Comparison of ENCODE assay signal across 11 mouse cellular contexts in the genomic region with DNA sequence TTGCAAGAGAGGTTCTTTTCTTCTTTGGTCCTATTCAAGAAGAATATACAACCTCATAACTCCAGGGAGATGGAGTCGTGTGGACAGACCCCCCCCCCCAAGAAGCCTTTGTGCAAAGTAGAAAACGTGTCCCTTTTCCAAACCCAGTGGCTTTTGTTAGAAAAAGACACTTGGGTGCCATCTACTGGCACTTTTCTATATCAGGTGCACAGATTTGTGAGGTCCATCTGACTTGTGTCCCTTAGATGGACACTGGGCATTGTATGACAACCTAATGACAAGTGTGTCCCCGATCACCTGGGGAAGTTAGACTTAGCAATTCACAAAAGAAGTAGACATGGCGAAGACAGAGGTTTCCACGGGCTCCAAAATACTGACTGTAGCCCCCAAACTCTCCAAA.
DNase-seq lines count a peak whose midpoint lies in the region; ATAC-seq and TF ChIP-seq lines count a peak whose summit lies in the region.
"Had no signal": no experiment of that assay in that cellular context is flagged by ENCODE, and none has a peak within 500 bp of the region (broad histone marks: within the 10 kb centered on the region; RNA-seq: fewer than 3 reads in every experiment).

No protein-coding gene starts in this region.

- DNase-seq in gastrocnemius, adult 2 months, result no peak
- no peak for DNase-seq in gastrocnemius, postnatal 25 days
- peak; percentile 17 to 29 for DNase-seq in left cerebral cortex, postnatal 14 days (ENCODE audit: low spot score in 2 of 2)
- no peak for DNase-seq in left cerebral cortex, postnatal 10 days (ENCODE audit: extremely low spot score in 1 of 2, low spot score in 2 of 2)
- DNase-seq in adipocyte (ENCODE audit: low spot score), result peak; percentile 30
- DNase-seq in thymus, postnatal 36 days, result no peak
- DNase-seq: thymus, adult 18-20 months had no signal

- H3K27ac ChIP-seq in gastrocnemius, adult 2 months, result no peak overlapping the region
- H3K27ac ChIP-seq in cortical plate, adult 2 months (ENCODE audit: insufficient read depth, low read length), result no peak overlapping the region
- H3K27ac ChIP-seq: embryonic facial prominence, embryonic 13.5 days; hindbrain, embryonic 10.5 days had no signal

- H3K4me1 ChIP-seq in cortical plate, adult 2 months (ENCODE audit: control insufficient read depth, insufficient read depth, low read length), result no peaks in the 10 kb centered on the region
- H3K4me1 ChIP-seq: embryonic facial prominence, embryonic 13.5 days; hindbrain, embryonic 10.5 days had no signal

- intact Hi-C loops in gastrocnemius, adult 2 months (cut with DNase I), result no loop called here
- intact Hi-C loops in left cerebral cortex, postnatal 14 days (cut with DNase I), result no loop called here
- intact Hi-C loops in left cerebral cortex, postnatal 10 days (cut with DNase I), result loop anchor here (10.0 kb wide), 1 partner anchor 160 kb away; no protein-coding TSS in a partner anchor

- H3K4me3 ChIP-seq in gastrocnemius, adult 2 months, result no peak overlapping the region
- H3K4me3 ChIP-seq in cortical plate, adult 2 months (ENCODE audit: insufficient read depth, low read length), result no peak overlapping the region
- H3K4me3 ChIP-seq: embryonic facial prominence, embryonic 13.5 days; hindbrain, embryonic 10.5 days had no signal

- no peak for ATAC-seq in erythroblast, adult 5-6 weeks (replicated peaks; ENCODE audit: low FRiP score, poor library complexity, severe bottlenecking)

- peak; percentile 33 for TF ChIP-seq CTCF in gastrocnemius, adult 2 months (IDR thresholded peaks at IDR 0.05)
- peak; percentile 16; the same call in 1 of the 2 replicates for TF ChIP-seq CTCF in cortical plate, adult 2 months (IDR thresholded peaks at IDR 0.05; ENCODE audit: extremely low read depth, insufficient read depth, low read length)

- no peak for TF ChIP-seq POLR2A in cortical plate, adult 2 months (IDR thresholded peaks at IDR 0.05; ENCODE audit: extremely low read depth, insufficient read depth, low read length)

Comparison
In these comparisons a context has a peak if more than half of its experiments do, and no peak if none do; other contexts are left out.
1. DNase-seq: peak in left cerebral cortex, postnatal 14 days (2 of 2) and adipocyte (single experiment); none in gastrocnemius, adult 2 months (single experiment), gastrocnemius, postnatal 25 days (single experiment), left cerebral cortex, postnatal 10 days (0 of 2) and thymus, postnatal 36 days (0 of 2).